Mouse (Mus musculus): ENCODE data around the gene Ces3a. TPM values are rescaled to one million over a fixed set of nuclear protein-coding genes. Genes with fewer than 3 reads are reported as not detected.
A peak's percentile ranks its signal among the peaks of the same experiment; 100 is the strongest.
"Not testable (repeated sequence)": the region's sequence is repeated elsewhere in the genome, so short reads cannot be mapped to it uniquely, and the experiment has no call there.

The Ces3a gene
- not detected for total RNA-seq (2021)

- no peak for DNase-seq
Observed at GRCm38 (mm10) chr8:105048371-105048854, at the start of gene Ces3a. Ces3a (plus strand) TSS chr8:105048601.

GRCm38 (mm10) chr8:104999183-104999582 lies 49.2 kb upstream of the Ces3a start:
- no peak for DNase-seq

- no peak for DNase-seq
Observed at GRCm38 (mm10) chr8:105000586-105000985, 47.8 kb upstream of the Ces3a start, which contains the start of gene Ces2h. Ces2h (plus strand) TSS chr8:105000853.

- DNase-seq, result no peak
Observed at GRCm38 (mm10) chr8:105010000-105010399, 38.4 kb upstream of the Ces3a start.

- DNase-seq, result no peak
Observed at GRCm38 (mm10) chr8:105011136-105011535, 37.3 kb upstream of the Ces3a start.

GRCm38 (mm10) chr8:105014391-105014790 lies 34.0 kb upstream of the Ces3a start:
- no peak for DNase-seq

GRCm38 (mm10) chr8:105021954-105022353 lies 26.4 kb upstream of the Ces3a start:
- DNase-seq, result no peak

GRCm38 (mm10) chr8:105023087-105023486 lies 25.3 kb upstream of the Ces3a start:
- no peak for DNase-seq

- no peak for DNase-seq
Observed at GRCm38 (mm10) chr8:105025050-105025449, 23.4 kb upstream of the Ces3a start.

GRCm38 (mm10) chr8:105043510-105043909 lies 4.9 kb upstream of the Ces3a start:
- DNase-seq, result no peak

GRCm38 (mm10) chr8:105045824-105046401 lies 2.5 kb upstream of the Ces3a start:
- DNase-seq, result no peak

- DNase-seq, result no peak
Observed at GRCm38 (mm10) chr8:105056211-105056610, 7.8 kb downstream of the Ces3a start.

- no peak for DNase-seq
Observed at GRCm38 (mm10) chr8:105060056-105060455, 11.7 kb downstream of the Ces3a start.

GRCm38 (mm10) chr8:105066761-105067160 lies 18.4 kb downstream of the Ces3a start:
- peak; percentile 64 for DNase-seq

GRCm38 (mm10) chr8:105067905-105068304 lies 19.5 kb downstream of the Ces3a start:
- DNase-seq, result not testable (repeated sequence)

GRCm38 (mm10) chr8:105068971-105069370 lies 20.6 kb downstream of the Ces3a start:
- DNase-seq, result no peak

GRCm38 (mm10) chr8:105076601-105077000 lies 28.2 kb downstream of the Ces3a start:
- no peak for DNase-seq

- DNase-seq, result no peak
Observed at GRCm38 (mm10) chr8:105077071-105077470, 28.7 kb downstream of the Ces3a start.

- no peak for DNase-seq
Observed at GRCm38 (mm10) chr8:105078591-105078990, 30.2 kb downstream of the Ces3a start.

- no peak for DNase-seq
Observed at GRCm38 (mm10) chr8:105080814-105081336, 32.5 kb downstream of the Ces3a start.

GRCm38 (mm10) chr8:105083449-105084050 lies 35.1 kb downstream of the Ces3a start, which contains the start of gene Ces3b:
Ces3b (plus strand) TSS chr8:105083753.
- peak; percentile 18 for DNase-seq

GRCm38 (mm10) chr8:105088166-105088565 lies 39.8 kb downstream of the Ces3a start:
- not testable (repeated sequence) for DNase-seq

- no peak for DNase-seq
Observed at GRCm38 (mm10) chr8:105088581-105088980, 40.2 kb downstream of the Ces3a start.

GRCm38 (mm10) chr8:105093992-105094391 lies 45.6 kb downstream of the Ces3a start:
- DNase-seq, result no peak

All from heart, postnatal 4 days (tissue).